Mouse (Mus musculus) CH12.LX (cell line): ENCODE results near the gene Fmnl1. TPM values are rescaled to one million over a fixed set of nuclear protein-coding genes. Genes with fewer than 3 reads are reported as not detected.

Experiments
- DNase-seq: peaks from one replicate; pipeline ENCODE4 v3.0.0-alpha.2; 2013; ENCODE audit errors: extremely low read depth
- H3K27ac ChIP-seq: 2 replicates; pipeline ENCODE4 v1.5.1; 2012; ENCODE audit warnings: low read depth, mild to moderate bottlenecking, control low read depth, moderate library complexity; ENCODE audit not compliant: insufficient read depth
- H3K27me3 ChIP-seq: replicated peaks from 2 replicates; pipeline ENCODE3; 2012; ENCODE audit warnings: inconsistent platforms
- H3K36me3 ChIP-seq, 2 experiments: replicated peaks in 1 of 2; 2 replicates each; pipeline versions ENCODE3 to v1.6.1; 2012; ENCODE audit warnings: inconsistent platforms in 1 of 2, low read length in 1 of 2, mild to moderate bottlenecking in 1 of 2, mixed read lengths in 1 of 2, moderate library complexity in 1 of 2; ENCODE audit not compliant: control insufficient read depth in 1 of 2, insufficient read depth in 1 of 2
- H3K4me1 ChIP-seq, 2 experiments: 2 replicates each; pipeline ENCODE4 v1.6.1; 2012; ENCODE audit warnings: inconsistent platforms in 1 of 2, moderate library complexity in 1 of 2; ENCODE audit not compliant: insufficient read depth in 2 of 2, control insufficient read depth in 1 of 2
- H3K4me2 ChIP-seq: 2 replicates; pipeline ENCODE4 v1.6.1; 2012; ENCODE audit warnings: low read depth, mild to moderate bottlenecking, control low read depth; ENCODE audit not compliant: poor library complexity, insufficient read depth, severe bottlenecking
- H3K4me3 ChIP-seq, 3 experiments: fragments of 150-350 bp in 1 of 3; sonication (generic) in 1 of 3; replicated peaks in 1 of 3; 2 replicates each; pipeline versions ENCODE3 to v1.5.1; 2011 to 2012; ENCODE audit warnings: low read depth in 2 of 3, low read length in 2 of 3, mild to moderate bottlenecking in 2 of 3, moderate library complexity in 2 of 3, control low read depth in 1 of 3, improper control_type of control experiment in 1 of 3, inconsistent platforms in 1 of 3, mixed read lengths in 1 of 3; ENCODE audit not compliant: poor library complexity in 1 of 3
- H3K79me2 ChIP-seq: replicated peaks from 2 replicates; pipeline ENCODE4 v1.6.1; 2012; ENCODE audit warnings: mild to moderate bottlenecking, moderate library complexity; ENCODE audit not compliant: control insufficient read depth, poor library complexity, insufficient read depth, severe bottlenecking; ENCODE audit errors: extremely low read depth
- H3K9ac ChIP-seq: 2 replicates; pipeline ENCODE4 v1.6.1; 2012; ENCODE audit warnings: low read depth, mild to moderate bottlenecking, control low read depth, moderate library complexity; ENCODE audit not compliant: insufficient read depth
- H3K9me3 ChIP-seq: replicated peaks from 2 replicates; pipeline ENCODE3; 2012; ENCODE audit warnings: low read length, inconsistent platforms, mixed read lengths
- BHLHE40 ChIP-seq: IDR thresholded peaks from 2 replicates; pipeline ENCODE4 v1.6.1; 2011; ENCODE audit warnings: mild to moderate bottlenecking, low read depth, low read length, improper control_type of control experiment
- CHD1 ChIP-seq: IDR thresholded peaks from 2 replicates; pipeline ENCODE4 v1.6.1; 2012; ENCODE audit warnings: low read depth, low read length, improper control_type of control experiment, inconsistent platforms
- CHD2 ChIP-seq: IDR thresholded peaks from 2 replicates; pipeline ENCODE4 v1.6.1; 2011; ENCODE audit warnings: low read length, improper control_type of control experiment
- CTCF ChIP-seq, 2 experiments: IDR thresholded peaks in 1 of 2; conservative IDR thresholded peaks in 1 of 2; 2 replicates each; pipeline ENCODE4 v1.5.1; 2011 to 2012; ENCODE audit warnings: low read depth in 2 of 2, low read length in 2 of 2, improper control_type of control experiment in 1 of 2, inconsistent platforms in 1 of 2, mild to moderate bottlenecking in 1 of 2, moderate library complexity in 1 of 2
- E2F4 ChIP-seq: IDR thresholded peaks from 2 replicates; pipeline ENCODE4 v1.6.1; 2011; ENCODE audit warnings: low read depth, low read length, improper control_type of control experiment; ENCODE audit not compliant: insufficient replicate concordance
- ELF1 ChIP-seq: IDR thresholded peaks from 2 replicates; pipeline ENCODE4 v1.6.1; 2014; ENCODE audit warnings: low read depth, mild to moderate bottlenecking, inconsistent platforms, low read length, improper control_type of control experiment
- EP300 ChIP-seq: IDR thresholded peaks from 2 replicates; pipeline ENCODE4 v1.6.1; 2011; ENCODE audit warnings: low read length, improper control_type of control experiment
- ETS1 ChIP-seq: conservative IDR thresholded peaks from 2 replicates; pipeline ENCODE4 v1.6.1; 2012; ENCODE audit warnings: low read depth, mild to moderate bottlenecking, inconsistent platforms, low read length, improper control_type of control experiment, moderate library complexity
- GABPA ChIP-seq: IDR thresholded peaks from 2 replicates; pipeline ENCODE4 v1.6.1; 2012; ENCODE audit warnings: low read depth, low read length, improper control_type of control experiment, inconsistent platforms; ENCODE audit not compliant: insufficient replicate concordance
- HCFC1 ChIP-seq: IDR thresholded peaks from 2 replicates; pipeline ENCODE4 v1.6.1; 2012; ENCODE audit warnings: low read depth, mild to moderate bottlenecking, inconsistent platforms, low read length, improper control_type of control experiment
- IRF4 ChIP-seq: IDR thresholded peaks from 2 replicates; pipeline ENCODE4 v1.6.1; 2014; ENCODE audit warnings: low read depth, mild to moderate bottlenecking, inconsistent platforms, low read length, improper control_type of control experiment
- JUN ChIP-seq: IDR thresholded peaks from 2 replicates; pipeline ENCODE4 v1.6.1; 2011; ENCODE audit warnings: low read depth, mild to moderate bottlenecking, low read length, improper control_type of control experiment, moderate library complexity; ENCODE audit not compliant: insufficient read depth
- JUND ChIP-seq: conservative IDR thresholded peaks from 2 replicates; pipeline ENCODE4 v1.6.1; 2011; ENCODE audit warnings: low read depth, low read length, improper control_type of control experiment
- KAT2A ChIP-seq: IDR thresholded peaks from 2 replicates; pipeline ENCODE4 v1.6.1; 2012; ENCODE audit warnings: low read length, improper control_type of control experiment, inconsistent platforms; ENCODE audit not compliant: insufficient replicate concordance
- MAFK ChIP-seq: IDR thresholded peaks from 2 replicates; pipeline ENCODE4 v1.6.1; 2011; ENCODE audit warnings: low read length, improper control_type of control experiment; ENCODE audit not compliant: insufficient replicate concordance
- MAX ChIP-seq: IDR thresholded peaks from 2 replicates; pipeline ENCODE4 v1.6.1; 2011; ENCODE audit warnings: low read length, improper control_type of control experiment
- MAZ ChIP-seq: IDR thresholded peaks from 2 replicates; pipeline ENCODE4 v1.6.1; 2012; ENCODE audit warnings: low read depth, mild to moderate bottlenecking, inconsistent platforms, low read length, improper control_type of control experiment, moderate library complexity
- MEF2A ChIP-seq: IDR thresholded peaks from 2 replicates; pipeline ENCODE4 v1.6.1; 2014; ENCODE audit warnings: low read depth, mild to moderate bottlenecking, inconsistent platforms, low read length, improper control_type of control experiment, borderline replicate concordance
- MXI1 ChIP-seq: IDR thresholded peaks from 2 replicates; pipeline ENCODE4 v1.6.1; 2011; ENCODE audit warnings: mild to moderate bottlenecking, low read depth, low read length, improper control_type of control experiment
- MYC ChIP-seq: IDR thresholded peaks from 2 replicates; pipeline ENCODE4 v1.6.1; 2011; ENCODE audit warnings: low read depth, mild to moderate bottlenecking, improper control_type of control experiment, low read length
- NELFE ChIP-seq: IDR thresholded peaks from 2 replicates; pipeline ENCODE4 v1.6.1; 2011; ENCODE audit warnings: low read depth, low read length, improper control_type of control experiment
- NRF1 ChIP-seq: IDR thresholded peaks from 2 replicates; pipeline ENCODE4 v1.6.1; 2014; ENCODE audit warnings: low read depth, mild to moderate bottlenecking, inconsistent platforms, low read length, improper control_type of control experiment, moderate library complexity
- POLR2A ChIP-seq: IDR thresholded peaks from 2 replicates; pipeline ENCODE4 v1.6.1; 2011; ENCODE audit warnings: low read depth, mild to moderate bottlenecking, improper control_type of control experiment, low read length
- POLR2AphosphoS2 ChIP-seq: IDR thresholded peaks from 2 replicates; pipeline ENCODE4 v1.6.1; 2011; ENCODE audit warnings: low read depth, low read length, improper control_type of control experiment
- RAD21 ChIP-seq: IDR thresholded peaks from 2 replicates; pipeline ENCODE4 v1.6.1; 2011; ENCODE audit warnings: low read depth, mild to moderate bottlenecking, low read length, improper control_type of control experiment, moderate library complexity
- RCOR1 ChIP-seq: conservative IDR thresholded peaks from 2 replicates; pipeline ENCODE4 v1.6.1; 2012; ENCODE audit warnings: low read depth, mild to moderate bottlenecking, inconsistent platforms, low read length, improper control_type of control experiment
- SIN3A ChIP-seq: IDR thresholded peaks from 2 replicates; pipeline ENCODE4 v1.6.1; 2012; ENCODE audit warnings: low read length, improper control_type of control experiment, inconsistent platforms
- SMC3 ChIP-seq: IDR thresholded peaks from 2 replicates; pipeline ENCODE4 v1.6.1; 2011; ENCODE audit warnings: low read depth, low read length, improper control_type of control experiment
- TBP ChIP-seq: conservative IDR thresholded peaks from 2 replicates; pipeline ENCODE4 v1.6.1; 2011; ENCODE audit warnings: low read depth, low read length, improper control_type of control experiment
- TCF12 ChIP-seq: IDR thresholded peaks from 2 replicates; pipeline ENCODE4 v1.6.1; 2014; ENCODE audit warnings: low read depth, mild to moderate bottlenecking, inconsistent platforms, low read length, improper control_type of control experiment
- UBTF ChIP-seq: IDR thresholded peaks from 2 replicates; pipeline ENCODE4 v1.6.1; 2012; ENCODE audit warnings: low read depth, mild to moderate bottlenecking, inconsistent platforms, low read length, improper control_type of control experiment, moderate library complexity
- USF1 ChIP-seq: IDR thresholded peaks from 2 replicates; pipeline ENCODE4 v1.6.1; 2014; ENCODE audit warnings: low read depth, mild to moderate bottlenecking, inconsistent platforms, low read length, improper control_type of control experiment
- USF2 ChIP-seq: conservative IDR thresholded peaks from 2 replicates; pipeline ENCODE4 v1.6.1; 2011; ENCODE audit warnings: low read depth, low read length, improper control_type of control experiment
- ZC3H11A ChIP-seq: IDR thresholded peaks from 2 replicates; pipeline ENCODE4 v1.6.1; 2012; ENCODE audit warnings: low read depth, mild to moderate bottlenecking, inconsistent platforms, low read length, improper control_type of control experiment
- ZKSCAN1 ChIP-seq: IDR thresholded peaks from 2 replicates; pipeline ENCODE4 v1.6.1; 2012; ENCODE audit warnings: low read depth, inconsistent platforms, low read length, improper control_type of control experiment, borderline replicate concordance
- ZMIZ1 ChIP-seq: IDR thresholded peaks from 2 replicates; pipeline ENCODE4 v1.6.1; 2012; ENCODE audit warnings: low read depth, mild to moderate bottlenecking, inconsistent platforms, low read length, improper control_type of control experiment
- ZNF384 ChIP-seq: IDR thresholded peaks from 2 replicates; pipeline ENCODE4 v1.6.1; 2012; ENCODE audit warnings: low read depth, low read length, improper control_type of control experiment, inconsistent platforms
- dilution Hi-C: fragments of 300-500 bp; cut with MboI; formaldehyde crosslinking; loops from 2 replicates; pipeline ENCODE4 v1.14.3; 2020; ENCODE audit warnings: low sequenced_read_pairs; ENCODE audit not compliant: extremely low pct_unique_long_range_greater_than_20kb, extremely low pct_ligation_motif_present
- in situ Hi-C: fragments of 300-500 bp; cut with MboI; formaldehyde crosslinking; loops from 3 replicates; pipeline ENCODE4 v1.14.3; 2019; ENCODE audit warnings: low sequenced_read_pairs, low pct_ligation_motif_present, low pct_unique_long_range_greater_than_20kb, mixed read lengths
- polyA plus RNA-seq: library from polyadenylated mRNA; unstranded; fragments of >175 nt; gene quantifications from 2 replicates; pipeline ENCODE4 v1.2.1, GENCODE M21; 2012; ENCODE audit warnings: low read depth; ENCODE audit not compliant: insufficient read length
- total RNA-seq, 2 experiments: library from RNA; depleted of rRNA; stranded (reverse); fragments of 300-350 nt in 1 of 2; fragments of >200 nt in 1 of 2; gene quantifications; 2 replicates each; pipeline ENCODE4 v1.2.3; 2012 to 2014

Fmnl1 gene
- total and polyA plus RNA-seq, 3 experiments: 6.9 to 118 (median 35.0) TPM

DNA sequence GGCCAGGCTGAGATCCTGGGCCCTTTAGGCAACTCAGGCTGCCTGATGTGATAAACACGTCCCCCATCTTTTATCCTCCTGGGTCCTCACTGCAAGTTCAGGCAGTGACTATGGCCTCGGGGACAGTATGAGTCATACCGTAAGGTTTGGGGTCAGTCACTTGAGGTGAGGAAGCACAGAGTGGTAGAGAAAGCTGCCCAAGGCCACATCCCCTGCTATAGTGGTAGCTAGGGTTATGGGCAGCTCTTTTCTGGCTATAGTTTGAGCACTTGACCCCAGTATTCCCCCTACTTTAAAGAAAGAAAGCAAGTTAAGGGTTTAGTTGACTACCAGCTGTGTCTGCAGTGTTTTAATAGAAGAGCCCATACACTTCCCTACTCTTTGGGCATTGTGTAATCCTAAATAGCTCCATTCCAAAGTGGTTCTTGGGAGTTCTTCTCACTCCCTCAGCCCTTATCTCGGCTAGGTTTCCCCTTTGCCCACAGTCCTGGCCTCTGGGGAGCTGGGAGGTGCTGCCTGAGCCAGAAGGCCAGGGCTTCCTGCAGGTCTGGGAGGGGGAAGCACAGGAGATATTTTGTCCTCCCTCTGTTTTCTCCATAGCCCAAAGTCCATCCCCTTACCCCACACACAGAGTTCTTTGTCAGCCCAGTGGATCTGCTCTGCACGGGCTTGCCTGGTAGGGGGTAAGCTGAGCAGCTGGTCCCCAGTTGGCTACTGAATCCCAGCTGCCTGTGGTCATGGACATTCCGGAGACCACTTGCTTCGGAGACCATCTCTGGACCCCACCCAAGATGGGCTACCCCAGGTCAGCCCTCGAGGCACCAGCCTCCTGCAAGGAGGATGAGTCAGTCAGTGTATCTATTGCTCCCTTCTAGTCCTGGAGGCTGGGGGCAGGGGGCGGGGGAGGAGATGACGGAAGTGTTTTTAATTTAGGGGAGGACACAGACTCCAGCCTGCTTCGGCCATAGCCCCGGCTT lies 26.3 kb upstream of the Fmnl1 start:
- H3K36me3 ChIP-seq: peaks cover 10 to 23% of the 10 kb centered on the region in 2 experiments
- peaks cover 33 to 55% of the 10 kb centered on the region in 2 experiments for H3K4me1 ChIP-seq
- H3K4me2 ChIP-seq: 0 out of 2 replicates have a peak overlapping the region, but pooled peaks have one; percentile 1
- no peaks in the 10 kb centered on the region for H3K9me3 ChIP-seq
- peak overlapping the region; percentile 52; the same call in 1 of the 2 replicates for H3K27ac ChIP-seq
- no peak overlapping the region for H3K4me3 ChIP-seq
- in situ Hi-C loops: no loop called here
- H3K79me2 ChIP-seq: no peaks in the 10 kb centered on the region
- dilution Hi-C loops: no loop called here
- peak overlapping the region; percentile 7 for H3K9ac ChIP-seq
- peak; percentile 57 for DNase-seq
- H3K27me3 ChIP-seq: no peaks in the 10 kb centered on the region
- peak; percentile 68; the same call in 1 of the 2 replicates for TF ChIP-seq MEF2A
- TF ChIP-seq ZNF384: no peak
- TF ChIP-seq TBP: 0 out of 2 replicates have a peak, but pooled peaks have one; percentile 43
- no peak for TF ChIP-seq ZC3H11A
- 0 out of 2 replicates have a peak, but pooled peaks have one; percentile 2 for TF ChIP-seq ELF1
- TF ChIP-seq JUN: peak; percentile 76
- TF ChIP-seq ZKSCAN1: no peak
- no peak; the same call in 1 of the 2 replicates for TF ChIP-seq MXI1
- peak; percentile 75; the same call in 1 of the 2 replicates for TF ChIP-seq MAZ
- TF ChIP-seq UBTF: no peak
- peak; percentile 30; the same call in 1 of the 2 replicates for TF ChIP-seq NRF1
- TF ChIP-seq RCOR1: no peak
- peak; percentile 62; the same call in 1 of the 2 replicates for TF ChIP-seq SIN3A
- TF ChIP-seq MAX: no peak
- no peak for TF ChIP-seq E2F4
- no peak for TF ChIP-seq MAFK
- TF ChIP-seq GABPA: no peak
- TF ChIP-seq MYC: no peak
- no peak for TF ChIP-seq RAD21
- TF ChIP-seq EP300: peak; percentile 86
- peak; percentile 88 for TF ChIP-seq JUND
- TF ChIP-seq CHD2: no peak
- peak; percentile 96 for TF ChIP-seq CHD1
- no peak for TF ChIP-seq USF1
- TF ChIP-seq ZMIZ1: no peak
- TF ChIP-seq NELFE: no peak
- TF ChIP-seq TCF12: peak; percentile 79
- TF ChIP-seq HCFC1: no peak; the same call in 1 of the 2 replicates
- no peak for TF ChIP-seq SMC3
- no peak for TF ChIP-seq KAT2A
- 0 out of 2 replicates have a peak, but pooled peaks have one; percentile 44 for TF ChIP-seq ETS1
- TF ChIP-seq BHLHE40: peak; percentile 66
- TF ChIP-seq USF2: no peak
- no peak for TF ChIP-seq CTCF (conservative IDR thresholded peaks at IDR 0.05 in 1 of 2, IDR thresholded peaks at IDR 0.05 in 1 of 2; ENCODE audit: low read depth in 2 of 2, low read length in 2 of 2)
- peak; percentile 44; the same call in 1 of the 2 replicates for TF ChIP-seq POLR2A
- peak; percentile 96 for TF ChIP-seq IRF4
- no peak for TF ChIP-seq POLR2AphosphoS2
